Mouse (Mus musculus) midbrain, postnatal 0 days (tissue): ENCODE results near the gene Islr2. TPM values are rescaled to one million over a fixed set of nuclear protein-coding genes. Genes with fewer than 3 reads are reported as not detected.

ENCODE experiments used
- ATAC-seq: fragments of 200-750 bp; cut with Nextera tagmentation; 2 replicates; pipeline ENCODE4 v1.8.0; 2017; ENCODE audit warnings: moderate number of reproducible peaks, mild to moderate bottlenecking, moderate TSS enrichment, moderate library complexity; ENCODE audit not compliant: low FRiP score
- DNase-seq: peaks from one replicate; pipeline ENCODE4 v3.0.0-alpha.2; 2015; ENCODE audit warnings: low spot score
- H3K27ac ChIP-seq: fragments of 300-500 bp; sonication (generic); 2 replicates; pipeline ENCODE4 v1.5.1; 2014; ENCODE audit warnings: low read depth, mild to moderate bottlenecking, low read length, mixed read lengths
- H3K27me3 ChIP-seq: fragments of 300-500 bp; sonication (generic); 2 replicates; pipeline ENCODE4 v1.6.1; 2014; ENCODE audit warnings: low read length, control low read depth, mixed read lengths; ENCODE audit not compliant: insufficient read depth
- H3K36me3 ChIP-seq: fragments of 300-500 bp; sonication (generic); 2 replicates; pipeline ENCODE4 v1.6.1; 2014; ENCODE audit warnings: low read length, control low read depth, mixed read lengths; ENCODE audit not compliant: insufficient read depth
- H3K4me1 ChIP-seq: fragments of 300-500 bp; sonication (generic); 2 replicates; pipeline ENCODE4 v1.6.1; 2014; ENCODE audit warnings: mild to moderate bottlenecking, control low read depth, antibody characterized with exemption, low read length, mixed read lengths; ENCODE audit not compliant: insufficient read depth
- H3K4me2 ChIP-seq: fragments of 300-500 bp; sonication (generic); 2 replicates; pipeline ENCODE4 v1.6.1; 2014; ENCODE audit warnings: low read depth, mild to moderate bottlenecking, low read length, mixed read lengths; ENCODE audit not compliant: poor library complexity, severe bottlenecking
- H3K4me3 ChIP-seq: fragments of 300-500 bp; sonication (generic); 2 replicates; pipeline ENCODE4 v1.5.1; 2014; ENCODE audit warnings: low read depth, mild to moderate bottlenecking, low read length, moderate library complexity
- H3K9ac ChIP-seq: fragments of 300-500 bp; sonication (generic); replicated peaks from 2 replicates; pipeline ENCODE4 v1.6.1; 2014; ENCODE audit warnings: mild to moderate bottlenecking, low read length, moderate library complexity, mixed read lengths; ENCODE audit not compliant: poor library complexity, severe bottlenecking
- H3K9me3 ChIP-seq: fragments of 300-500 bp; sonication (generic); 2 replicates; pipeline ENCODE4 v1.6.1; 2016; ENCODE audit warnings: low read length, control low read depth
- CTCF ChIP-seq: IDR thresholded peaks from 2 replicates; pipeline ENCODE4 v1.5.1; 2016; ENCODE audit warnings: antibody characterized with exemption, mild to moderate bottlenecking
- WGBS: fragments of 180-500 bp; shearing (Covaris S2); extraction: QIAGEN DNeasy Blood & Tissue Kit; methylation state at CpG from one replicate; pipeline ENCODE4 v1.1.7; 2014; 5-methylcytosine and 5-hydroxymethylcytosine counted together
- polyA plus RNA-seq: library from polyadenylated mRNA; unstranded; fragments of >200 nt; fragmentation: Nextera tagmentation; extraction: Ambion mirVana; gene quantifications from 2 replicates; pipeline ENCODE4 v1.2.1, GENCODE M21; 2015
- total RNA-seq: library from RNA; depleted of rRNA; stranded (reverse); fragments of >200 nt; gene quantifications from 2 replicates; pipeline ENCODE4 v1.2.3, GENCODE M21; 2014

Islr2 gene
- total and polyA plus RNA-seq, 2 experiments from 2014 or later = 18.1 to 267 TPM

GRCm38 (mm10) chr9:58195671-58196070, 8.4 kb downstream of the Islr2 start:
- peaks cover 4% of the 10 kb centered on the region for H3K4me1 ChIP-seq
- WGBS = 19% methylated on average over 1 of the region's 1 CpGs
- no peak for ATAC-seq
- peak overlapping the region; percentile 35; the same call in 1 of the 2 replicates for H3K4me3 ChIP-seq
- no peaks in the 10 kb centered on the region for H3K36me3 ChIP-seq
- DNase-seq = no peak
- no peak overlapping the region for H3K9ac ChIP-seq
- H3K27ac ChIP-seq = no peak overlapping the region
- peak overlapping the region; percentile 66 for H3K4me2 ChIP-seq
- H3K27me3 ChIP-seq = peaks cover 41% of the 10 kb centered on the region
- TF ChIP-seq CTCF = no peak
- no peaks in the 10 kb centered on the region for H3K9me3 ChIP-seq

DNA sequence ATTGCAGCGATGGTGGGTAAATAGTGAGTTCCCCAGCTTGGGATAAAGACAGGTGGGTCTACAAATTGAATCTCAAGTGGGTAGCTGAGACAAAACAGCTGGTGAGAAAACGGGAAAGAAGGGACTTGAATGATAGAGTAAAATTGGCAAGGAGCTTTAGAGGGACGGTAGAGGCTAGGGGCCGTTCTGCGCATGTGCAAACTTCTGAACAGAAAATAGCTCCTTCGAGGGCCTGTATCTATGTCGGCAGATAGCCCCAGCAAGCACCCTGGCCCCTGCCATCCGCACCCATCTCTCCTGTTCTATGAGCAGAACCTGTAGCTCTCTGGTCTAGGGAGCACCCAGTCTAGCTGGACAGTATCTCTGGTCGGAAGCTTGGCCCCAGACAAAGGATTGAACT, 9.9 kb downstream of the Islr2 start:
- no peak overlapping the region for H3K4me3 ChIP-seq
- H3K27ac ChIP-seq = no peak overlapping the region
- WGBS = 62% methylated on average over 9 of the region's 9 CpGs
- no peak overlapping the region for H3K4me2 ChIP-seq
- no peaks in the 10 kb centered on the region for H3K9me3 ChIP-seq
- peaks cover 27% of the 10 kb centered on the region for H3K27me3 ChIP-seq
- DNase-seq (no peak), ATAC-seq (no peak)
- H3K9ac ChIP-seq = no peak overlapping the region
- H3K36me3 ChIP-seq = no peaks in the 10 kb centered on the region
- H3K4me1 ChIP-seq = peaks cover 4% of the 10 kb centered on the region
- TF ChIP-seq CTCF = no peak

DNA sequence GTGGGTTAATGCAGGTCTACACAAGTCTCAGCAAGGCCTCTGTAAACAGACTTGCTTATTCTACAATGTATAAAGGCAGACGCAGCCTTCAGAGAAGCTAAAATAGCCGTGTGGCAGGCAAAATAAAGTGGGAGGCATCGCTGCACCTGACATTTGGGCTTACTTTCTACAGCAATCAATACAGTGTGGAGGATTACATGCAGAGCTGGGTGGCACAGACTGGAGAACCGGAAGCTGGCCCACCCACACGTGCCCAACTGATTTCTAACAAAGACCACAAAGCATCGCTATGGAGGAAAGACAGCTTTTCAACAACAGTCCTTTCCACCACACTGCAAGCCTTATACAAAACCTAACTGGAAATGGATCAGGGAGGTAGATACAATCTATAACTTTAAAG, 19.7 kb downstream of the Islr2 start:
- Histone ChIP-seq H3K4me1 (no peaks in the 10 kb centered on the region), H3K4me2 (no peak overlapping the region), H3K36me3 (no peaks in the 10 kb centered on the region), H3K27ac (no peak overlapping the region), H3K27me3 (no peaks in the 10 kb centered on the region), H3K9me3 (no peaks in the 10 kb centered on the region), H3K4me3 (no peak overlapping the region), H3K9ac (no peak overlapping the region)
- ATAC-seq (no peak), DNase-seq (no peak)
- 45% methylated on average over 6 of the region's 6 CpGs for WGBS
- TF ChIP-seq CTCF = no peak

- DNase-seq = no peak
- no peaks in the 10 kb centered on the region for H3K27me3 ChIP-seq
- H3K9ac ChIP-seq = no peak overlapping the region
- H3K36me3 ChIP-seq = no peaks in the 10 kb centered on the region
- no peak overlapping the region for H3K4me2 ChIP-seq
- no peak for TF ChIP-seq CTCF
- H3K9me3 ChIP-seq = no peaks in the 10 kb centered on the region
- no peak overlapping the region for H3K27ac ChIP-seq
- no peaks in the 10 kb centered on the region for H3K4me1 ChIP-seq
- H3K4me3 ChIP-seq = no peak overlapping the region
- ATAC-seq = no peak
- WGBS = 83% methylated on average over 2 of the region's 2 CpGs
Observed at GRCm38 (mm10) chr9:58179390-58179789, 24.7 kb downstream of the Islr2 start.

DNA sequence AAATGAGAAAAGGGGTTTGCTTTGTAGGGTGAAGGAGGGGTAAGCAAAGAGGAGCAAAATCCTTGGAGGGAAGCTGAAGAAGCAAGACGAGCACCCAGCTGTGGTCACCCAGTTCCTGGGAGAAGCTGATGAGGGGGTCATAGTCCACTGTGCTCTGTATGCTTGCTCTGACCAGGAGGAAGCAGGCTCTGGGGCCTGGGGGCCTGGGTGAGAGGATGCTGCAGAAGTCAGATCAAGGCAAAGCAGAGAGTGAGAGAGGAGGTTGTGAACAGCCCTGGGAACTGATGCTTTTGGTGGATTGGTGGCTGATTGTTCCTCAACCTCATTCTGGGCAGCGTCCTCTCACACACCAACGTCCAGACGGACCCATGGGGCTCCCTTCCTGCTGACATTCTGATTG, 27.0 kb downstream of the Islr2 start:
- Histone ChIP-seq H3K4me1 (no peaks in the 10 kb centered on the region), H3K27ac (no peak overlapping the region), H3K27me3 (no peaks in the 10 kb centered on the region), H3K9ac (no peak overlapping the region), H3K36me3 (no peaks in the 10 kb centered on the region), H3K4me2 (no peak overlapping the region), H3K9me3 (no peaks in the 10 kb centered on the region), H3K4me3 (no peak overlapping the region)
- TF ChIP-seq CTCF = no peak
- no peak for ATAC-seq
- DNase-seq = no peak
- 44% methylated on average over 4 of the region's 4 CpGs for WGBS

- H3K27ac ChIP-seq = no peak overlapping the region
- DNase-seq = no peak
- TF ChIP-seq CTCF = no peak
- no peak for ATAC-seq
- H3K4me1 ChIP-seq = no peaks in the 10 kb centered on the region
- H3K9ac ChIP-seq = no peak overlapping the region
- no peaks in the 10 kb centered on the region for H3K36me3 ChIP-seq
- WGBS = 50% methylated on average over 5 of the region's 5 CpGs
- no peaks in the 10 kb centered on the region for H3K27me3 ChIP-seq
- no peak overlapping the region for H3K4me2 ChIP-seq
- H3K4me3 ChIP-seq = no peak overlapping the region
- H3K9me3 ChIP-seq = no peaks in the 10 kb centered on the region
Observed at GRCm38 (mm10) chr9:58175745-58176487, 28.2 kb downstream of the Islr2 start.
